Mouse (Mus musculus) erythroblast, embryonic 14.5 days (primary cell): Measurements from ENCODE around the gene Astn2.

Source experiments
- GATA1 ChIP-seq: IDR thresholded peaks from 2 replicates; pipeline ENCODE4 v1.6.1; 2012; ENCODE audit warnings: low read length, inconsistent platforms, mixed read lengths
- TAL1 ChIP-seq: IDR thresholded peaks from 3 replicates; pipeline ENCODE4 v1.6.1; 2012; ENCODE audit warnings: low read length, inconsistent platforms, mixed read lengths

- no peak for TF ChIP-seq TAL1
- TF ChIP-seq GATA1 = no peak
These were observed 637.0 kb downstream of the Astn2 start for GRCm38 (mm10) chr4:65767431-65767830.
